ENCODE assay signal across 26 mouse cellular contexts in genomic region chr12:119425749-119426148, GRCm38 (mm10).
DNase-seq lines count a peak whose midpoint lies in the region; ATAC-seq and TF ChIP-seq lines count a peak whose summit lies in the region.
"Had no signal": no experiment of that assay in that cellular context is flagged by ENCODE, and none has a peak within 500 bp of the region (broad histone marks: within the 10 kb centered on the region; RNA-seq: fewer than 3 reads in every experiment).

No protein-coding gene starts in this region.

- no peak for DNase-seq in Patski (ENCODE audit: low read depth, low spot score)
- DNase-seq in liver, embryonic 13.5 days: no peak
- DNase-seq in neural tube, embryonic 10.5 days (ENCODE audit: extremely low spot score, low spot score): no peak
- no peak for DNase-seq in heart, adult 8-10 months (ENCODE audit: low spot score)
- no peak for DNase-seq in thymus, postnatal 4 days
- DNase-seq: B cell, adult 2 months; cerebellum, adult 8-10 months; cerebellum, postnatal 25 days; forebrain, postnatal 0 days; gastrocnemius, postnatal 10 days; heart, postnatal 4 days; kidney, adult 18-20 months; kidney, postnatal 36 days; lung, embryonic 14.5 days; lung, postnatal 14 days; right cerebral cortex, postnatal 25 days had no signal

- no peaks in the 10 kb centered on the region for H3K27me3 ChIP-seq in Patski
- H3K27me3 ChIP-seq in liver, embryonic 13.5 days: no peaks in the 10 kb centered on the region
- no peaks in the 10 kb centered on the region for H3K27me3 ChIP-seq in midbrain, embryonic 16.5 days (ENCODE audit: control insufficient read depth, insufficient read depth, low read depth, low read length)
- H3K27me3 ChIP-seq: embryonic facial prominence, embryonic 12.5 days; heart, embryonic 12.5 days; hindbrain, embryonic 13.5 days; limb, embryonic 13.5 days; midbrain, embryonic 13.5 days had no signal

- POLR2A ChIA-PET in Patski (lab: Charles Lee): no interaction called here

- H3K4me3 ChIP-seq in liver, embryonic 13.5 days (replicated peaks): no peak overlapping the region
- H3K4me3 ChIP-seq in midbrain, embryonic 16.5 days (ENCODE audit: low read depth, low read length): no peak overlapping the region
- H3K4me3 ChIP-seq: embryonic facial prominence, embryonic 12.5 days; heart, embryonic 12.5 days; hindbrain, embryonic 13.5 days; layer of hippocampus, adult 2 months; left cerebral cortex, adult 2 months; limb, embryonic 13.5 days; midbrain, embryonic 13.5 days had no signal

- peak; percentile 72 for ATAC-seq in Patski
- ATAC-seq in common myeloid progenitor, adult 5-6 weeks (replicated peaks; ENCODE audit: low read depth, poor library complexity, severe bottlenecking): peak; percentile 68
- ATAC-seq in liver, embryonic 13.5 days (ENCODE audit: low read depth): peak; percentile 90
- 0 out of 2 replicates have a peak, but pooled peaks have one; percentile 27 for ATAC-seq in megakaryocyte, adult 5-6 weeks (ENCODE audit: poor library complexity, severe bottlenecking)
- ATAC-seq in midbrain, embryonic 16.5 days: no peak
- ATAC-seq: forebrain, postnatal 0 days; midbrain, embryonic 13.5 days had no signal

- in situ Hi-C loops in Patski (cut with MboI; ENCODE audit: low pct_unique_long_range_greater_than_20kb): loop anchor here (5.0 to 10.0 kb wide), 2 partner anchors 42 to 191 kb away; partner anchors contain the start of gene Itgb8

- no peak overlapping the region for H3K9ac ChIP-seq in liver, embryonic 13.5 days
- no peak overlapping the region for H3K9ac ChIP-seq in midbrain, embryonic 16.5 days (ENCODE audit: low read depth, low read length)
- H3K9ac ChIP-seq: embryonic facial prominence, embryonic 12.5 days; forebrain, postnatal 0 days; heart, embryonic 12.5 days; hindbrain, embryonic 13.5 days; limb, embryonic 13.5 days; lung, embryonic 14.5 days; midbrain, embryonic 13.5 days had no signal

- CTCF ChIA-PET in Patski (lab: Charles Lee): interaction anchor here (1.0 to 3.7 kb wide), 9 partner anchors 17 to 494 kb away, joined by 3 to 17 read pairs (median 5); no protein-coding TSS in a partner anchor

- WGBS in liver, embryonic 13.5 days (ENCODE audit: insufficient replicate concordance): 27% methylated on average over 2 of the region's 2 CpGs
- WGBS in midbrain, embryonic 16.5 days: 84% methylated on average over 2 of the region's 2 CpGs

- no peaks in the 10 kb centered on the region for H3K9me3 ChIP-seq in liver, embryonic 13.5 days (replicated peaks)
- no peaks in the 10 kb centered on the region for H3K9me3 ChIP-seq in midbrain, embryonic 16.5 days (replicated peaks; ENCODE audit: control insufficient read depth, low read length, poor library complexity, severe bottlenecking)
- H3K9me3 ChIP-seq: embryonic facial prominence, embryonic 12.5 days; heart, embryonic 12.5 days; hindbrain, embryonic 13.5 days; limb, embryonic 13.5 days; midbrain, embryonic 13.5 days had no signal

- H3K4me2 ChIP-seq in liver, embryonic 13.5 days: no peak overlapping the region
- no peak overlapping the region for H3K4me2 ChIP-seq in midbrain, embryonic 16.5 days (ENCODE audit: low read length)
- H3K4me2 ChIP-seq: embryonic facial prominence, embryonic 12.5 days; heart, embryonic 12.5 days; hindbrain, embryonic 13.5 days; limb, embryonic 13.5 days; lung, embryonic 14.5 days; midbrain, embryonic 13.5 days had no signal

- TF ChIP-seq CTCF in Patski (IDR thresholded peaks at IDR 0.05): no peak

- no peak overlapping the region for H3K27ac ChIP-seq in liver, embryonic 13.5 days
- no peak overlapping the region for H3K27ac ChIP-seq in midbrain, embryonic 16.5 days (ENCODE audit: low read length)
- H3K27ac ChIP-seq: embryonic facial prominence, embryonic 12.5 days; hindbrain, embryonic 13.5 days; layer of hippocampus, adult 2 months; left cerebral cortex, adult 2 months; limb, embryonic 13.5 days; midbrain, embryonic 13.5 days had no signal

- H3K4me1 ChIP-seq in liver, embryonic 13.5 days (replicated peaks): no peaks in the 10 kb centered on the region; the same call in 1 of the 2 replicates
- no peaks in the 10 kb centered on the region for H3K4me1 ChIP-seq in midbrain, embryonic 16.5 days (ENCODE audit: control insufficient read depth, insufficient read depth, low read length)
- H3K4me1 ChIP-seq: embryonic facial prominence, embryonic 12.5 days; heart, embryonic 12.5 days; hindbrain, embryonic 13.5 days; limb, embryonic 13.5 days; midbrain, embryonic 13.5 days had no signal

- no peaks in the 10 kb centered on the region for H3K36me3 ChIP-seq in liver, embryonic 13.5 days
- no peaks in the 10 kb centered on the region for H3K36me3 ChIP-seq in midbrain, embryonic 16.5 days (ENCODE audit: control insufficient read depth, insufficient read depth, low read length)
- H3K36me3 ChIP-seq: embryonic facial prominence, embryonic 12.5 days; heart, embryonic 12.5 days; hindbrain, embryonic 13.5 days; limb, embryonic 13.5 days; midbrain, embryonic 13.5 days had no signal
